22 mouse cellular contexts compared by ENCODE assay signal in the genomic region with DNA sequence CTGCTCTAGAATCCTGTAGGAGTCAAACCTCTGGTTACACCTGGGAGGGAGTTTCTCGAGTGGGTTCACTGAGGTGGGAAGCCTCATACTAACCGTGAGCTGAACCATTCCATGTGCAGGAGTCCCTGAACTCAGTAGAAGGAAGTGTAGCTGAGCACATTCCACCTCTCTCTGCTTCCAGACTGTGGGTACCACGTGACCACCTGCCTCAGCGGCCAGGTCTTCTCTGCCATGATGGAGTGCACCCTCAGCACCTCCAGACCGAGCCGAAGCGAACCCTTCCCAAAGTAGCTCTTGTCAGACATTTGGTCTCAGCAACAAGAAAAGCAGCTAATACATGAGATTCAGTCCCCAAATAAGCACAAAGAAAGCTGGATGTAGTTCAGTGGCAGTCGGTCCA. TPM values are rescaled to one million over a fixed set of nuclear protein-coding genes. Genes with fewer than 3 reads are reported as not detected.
DNase-seq lines count a peak whose midpoint lies in the region; ATAC-seq and TF ChIP-seq lines count a peak whose summit lies in the region.
"Had no signal": no experiment of that assay in that cellular context is flagged by ENCODE, and none has a peak within 500 bp of the region (broad histone marks: within the 10 kb centered on the region; RNA-seq: fewer than 3 reads in every experiment).

No protein-coding gene starts in this region.

- no peaks in the 10 kb centered on the region for H3K36me3 ChIP-seq in heart, embryonic 10.5 days
- H3K36me3 ChIP-seq in heart, embryonic 11.5 days (ENCODE audit: control insufficient read depth, insufficient read depth, low read length), result no peaks in the 10 kb centered on the region
- H3K36me3 ChIP-seq in liver, embryonic 14.5 days (replicated peaks; ENCODE audit: control insufficient read depth, insufficient read depth, low read depth), result no peaks in the 10 kb centered on the region
- no peaks in the 10 kb centered on the region for H3K36me3 ChIP-seq in lung, postnatal 0 days (ENCODE audit: insufficient read depth, low read length)
- H3K36me3 ChIP-seq: embryonic facial prominence, embryonic 12.5 days; embryonic facial prominence, embryonic 15.5 days; forebrain, embryonic 15.5 days; hindbrain, embryonic 13.5 days had no signal

- H3K4me2 ChIP-seq in heart, embryonic 11.5 days, result no peak overlapping the region
- H3K4me2 ChIP-seq in liver, embryonic 14.5 days (ENCODE audit: low read depth), result no peak overlapping the region
- H3K4me2 ChIP-seq in lung, postnatal 0 days (replicated peaks; ENCODE audit: low read depth, low read length), result no peak overlapping the region
- H3K4me2 ChIP-seq: embryonic facial prominence, embryonic 12.5 days; embryonic facial prominence, embryonic 15.5 days; forebrain, embryonic 15.5 days; hindbrain, embryonic 13.5 days had no signal

- 84% methylated on average over 8 of the region's 8 CpGs for WGBS in heart, embryonic 10.5 days
- 86% methylated on average over 8 of the region's 8 CpGs for WGBS in heart, embryonic 11.5 days (ENCODE audit: insufficient replicate concordance)
- 86% methylated on average over 8 of the region's 8 CpGs for WGBS in liver, embryonic 14.5 days (ENCODE audit: insufficient replicate concordance)
- 84% methylated on average over 8 of the region's 8 CpGs for WGBS in lung, postnatal 0 days

- H3K9me3 ChIP-seq in heart, embryonic 10.5 days, result no peaks in the 10 kb centered on the region
- no peaks in the 10 kb centered on the region for H3K9me3 ChIP-seq in heart, embryonic 11.5 days (replicated peaks; ENCODE audit: control insufficient read depth, low read length)
- H3K9me3 ChIP-seq in liver, embryonic 14.5 days (ENCODE audit: control insufficient read depth, low read length), result no peaks in the 10 kb centered on the region
- H3K9me3 ChIP-seq in lung, postnatal 0 days (ENCODE audit: low read length), result no peaks in the 10 kb centered on the region
- H3K9me3 ChIP-seq: embryonic facial prominence, embryonic 12.5 days; embryonic facial prominence, embryonic 15.5 days; forebrain, embryonic 15.5 days; hindbrain, embryonic 13.5 days had no signal

- no peak for TF ChIP-seq CTCF in liver, embryonic 14.5 days (IDR thresholded peaks at IDR 0.05; ENCODE audit: low read depth)
- no peak for TF ChIP-seq CTCF in lung, postnatal 0 days (IDR thresholded peaks at IDR 0.05)

- H3K4me3 ChIP-seq in heart, embryonic 10.5 days, result no peak overlapping the region
- H3K4me3 ChIP-seq in heart, embryonic 11.5 days (ENCODE audit: low read depth, low read length), result no peak overlapping the region
- no peak overlapping the region for H3K4me3 ChIP-seq in liver, embryonic 14.5 days (ENCODE audit: insufficient read depth in 1 of 2, low read depth in 2 of 2, low read length in 2 of 2)
- no peak overlapping the region for H3K4me3 ChIP-seq in lung, postnatal 0 days (ENCODE audit: low read depth, low read length)
- H3K4me3 ChIP-seq: embryonic facial prominence, embryonic 12.5 days; embryonic facial prominence, embryonic 15.5 days; forebrain, embryonic 15.5 days; hindbrain, embryonic 13.5 days had no signal

- no peaks in the 10 kb centered on the region for H3K27me3 ChIP-seq in heart, embryonic 10.5 days (ENCODE audit: insufficient read depth, poor library complexity, severe bottlenecking)
- H3K27me3 ChIP-seq in heart, embryonic 11.5 days (ENCODE audit: control insufficient read depth, insufficient read depth, low read length), result no peaks in the 10 kb centered on the region
- no peaks in the 10 kb centered on the region for H3K27me3 ChIP-seq in liver, embryonic 14.5 days (ENCODE audit: control insufficient read depth, insufficient read depth, low read length)
- no peaks in the 10 kb centered on the region for H3K27me3 ChIP-seq in lung, postnatal 0 days (replicated peaks; ENCODE audit: insufficient read depth, low read length)
- H3K27me3 ChIP-seq: embryonic facial prominence, embryonic 12.5 days; embryonic facial prominence, embryonic 15.5 days; hindbrain, embryonic 13.5 days had no signal

- TF ChIP-seq EP300 in liver, embryonic 14.5 days (IDR thresholded peaks at IDR 0.05; ENCODE audit: low read depth), result no peak
- no peak for TF ChIP-seq EP300 in lung, postnatal 0 days (IDR thresholded peaks at IDR 0.05)

- DNase-seq in heart, embryonic 10.5 days (ENCODE audit: low spot score), result no peak
- no peak for DNase-seq in liver, embryonic 14.5 days (ENCODE audit: low read depth in 3 of 3, low spot score in 3 of 3)
- no peak for DNase-seq in liver
- DNase-seq in ZHBTc4 (ENCODE audit: low read depth, low spot score), result peak; percentile 74
- no peak for DNase-seq in lung, postnatal 36 days
- no peak for DNase-seq in left cerebral cortex, postnatal 25 days (ENCODE audit: low spot score in 2 of 2)
- DNase-seq in lung, postnatal 0 days (ENCODE audit: low spot score), result no peak
- DNase-seq: adrenal gland, adult 2 months; adrenal gland, postnatal 14 days; cerebellum, adult 11 months; cerebellum, adult 2 months; cerebellum, adult 9-11 months; cerebellum, postnatal 25 days; gastrocnemius, postnatal 25 days; heart, adult 18-20 months had no signal

- peaks cover 69% of the 10 kb centered on the region for H3K4me1 ChIP-seq in heart, embryonic 10.5 days
- peaks cover 57% of the 10 kb centered on the region for H3K4me1 ChIP-seq in heart, embryonic 11.5 days (ENCODE audit: control insufficient read depth, insufficient read depth, low read length)
- peaks cover 39 to 70% of the 10 kb centered on the region in 2 experiments for H3K4me1 ChIP-seq in liver, embryonic 14.5 days (replicated peaks; ENCODE audit: control insufficient read depth in 2 of 2, insufficient read depth in 2 of 2, low read length in 1 of 2)
- H3K4me1 ChIP-seq in lung, postnatal 0 days (ENCODE audit: insufficient read depth, low read depth, low read length), result 0 out of 2 replicates have a peak, but pooled peaks cover 2% of the 10 kb centered on the region

- intact Hi-C loops in left cerebral cortex, postnatal 25 days (cut with DNase I), result no loop called here

- no peak for ATAC-seq in heart, embryonic 11.5 days (replicated peaks; ENCODE audit: insufficient number of reproducible peaks, low FRiP score, low TSS enrichment)
- no peak for ATAC-seq in liver, embryonic 14.5 days (ENCODE audit: insufficient read depth)
- no peak for ATAC-seq in lung, postnatal 0 days
- ATAC-seq: forebrain, embryonic 15.5 days; hindbrain, postnatal 0 days; inflammation-experienced regulatory T-cells, adult 6 months had no signal

- no peak overlapping the region for H3K9ac ChIP-seq in heart, embryonic 11.5 days (ENCODE audit: low read depth, low read length)
- no peak overlapping the region; the same call in 1 of the 2 replicates for H3K9ac ChIP-seq in liver, embryonic 14.5 days (replicated peaks)
- no peak overlapping the region for H3K9ac ChIP-seq in lung, postnatal 0 days (replicated peaks; ENCODE audit: low read depth)
- H3K9ac ChIP-seq: embryonic facial prominence, embryonic 12.5 days; embryonic facial prominence, embryonic 15.5 days; forebrain, embryonic 15.5 days; hindbrain, embryonic 13.5 days had no signal

- H3K27ac ChIP-seq in heart, embryonic 10.5 days, result peak overlapping the region; percentile 92
- no peak overlapping the region for H3K27ac ChIP-seq in heart, embryonic 11.5 days (ENCODE audit: low read depth, low read length)
- H3K27ac ChIP-seq in liver, embryonic 14.5 days, result 0 out of 2 replicates have a peak overlapping the region, but pooled peaks have one; percentile 24
- H3K27ac ChIP-seq in lung, postnatal 0 days (ENCODE audit: low read length), result no peak overlapping the region
- H3K27ac ChIP-seq: embryonic facial prominence, embryonic 12.5 days; embryonic facial prominence, embryonic 15.5 days; forebrain, embryonic 15.5 days; hindbrain, embryonic 13.5 days; hindbrain, postnatal 0 days had no signal

RNA-seq across cellular contexts. Expression of a gene that starts 20.4 kb away (rescaled TPM):
- 29.4 and 47.2 TPM in 2 replicates for polyA plus RNA-seq in heart, embryonic 10.5 days (2016; fragmentation: Nextera tagmentation; extraction: Ambion mirVana)
- polyA plus RNA-seq in heart, embryonic 11.5 days (2014; fragmentation: Nextera tagmentation; extraction: Ambion mirVana), result 30.5 and 31.6 TPM in 2 replicates
- polyA plus RNA-seq in liver, embryonic 14.5 days (2012; rRNA removed), result 3.9 and 5.2 TPM in 2 replicates
- polyA plus RNA-seq in liver, embryonic 14.5 days (2014; fragmentation: Nextera tagmentation; extraction: Ambion mirVana), result 1.8 and 2.1 TPM in 2 replicates
- total RNA-seq in left cerebral cortex, postnatal 25 days (2021), result 1 to 10 TPM; 1.4 to 2.2 TPM
- 13.4 and 15.3 TPM in 2 replicates for polyA plus RNA-seq in lung, postnatal 0 days (2015; fragmentation: Nextera tagmentation; extraction: Ambion mirVana)
- polyA plus RNA-seq: inflammation-experienced regulatory T-cells, adult 6 months had no signal

Comparison
In these comparisons a context has a peak if more than half of its experiments do, and no peak if none do; other contexts are left out.
1. H3K27ac ChIP-seq: peak in heart, embryonic 10.5 days (single experiment) and liver, embryonic 14.5 days (single experiment); none in heart, embryonic 11.5 days (single experiment) and lung, postnatal 0 days (single experiment).